Mouse (Mus musculus) CH12.LX (cell line): ENCODE data around the gene Comtd1.

Experiments
- CTCF ChIP-seq, 2 experiments: IDR thresholded peaks in 1 of 2; conservative IDR thresholded peaks in 1 of 2; 2 replicates each; pipeline ENCODE4 v1.5.1; 2011 to 2012; ENCODE audit warnings: low read depth in 2 of 2, low read length in 2 of 2, improper control_type of control experiment in 1 of 2, inconsistent platforms in 1 of 2, mild to moderate bottlenecking in 1 of 2, moderate library complexity in 1 of 2
- EP300 ChIP-seq: IDR thresholded peaks from 2 replicates; pipeline ENCODE4 v1.6.1; 2011; ENCODE audit warnings: low read length, improper control_type of control experiment
- MAFK ChIP-seq: IDR thresholded peaks from 2 replicates; pipeline ENCODE4 v1.6.1; 2011; ENCODE audit warnings: low read length, improper control_type of control experiment; ENCODE audit not compliant: insufficient replicate concordance
- USF2 ChIP-seq: conservative IDR thresholded peaks from 2 replicates; pipeline ENCODE4 v1.6.1; 2011; ENCODE audit warnings: low read depth, low read length, improper control_type of control experiment
- ZC3H11A ChIP-seq: IDR thresholded peaks from 2 replicates; pipeline ENCODE4 v1.6.1; 2012; ENCODE audit warnings: low read depth, mild to moderate bottlenecking, inconsistent platforms, low read length, improper control_type of control experiment
- ZNF384 ChIP-seq: IDR thresholded peaks from 2 replicates; pipeline ENCODE4 v1.6.1; 2012; ENCODE audit warnings: low read depth, low read length, improper control_type of control experiment, inconsistent platforms

DNA sequence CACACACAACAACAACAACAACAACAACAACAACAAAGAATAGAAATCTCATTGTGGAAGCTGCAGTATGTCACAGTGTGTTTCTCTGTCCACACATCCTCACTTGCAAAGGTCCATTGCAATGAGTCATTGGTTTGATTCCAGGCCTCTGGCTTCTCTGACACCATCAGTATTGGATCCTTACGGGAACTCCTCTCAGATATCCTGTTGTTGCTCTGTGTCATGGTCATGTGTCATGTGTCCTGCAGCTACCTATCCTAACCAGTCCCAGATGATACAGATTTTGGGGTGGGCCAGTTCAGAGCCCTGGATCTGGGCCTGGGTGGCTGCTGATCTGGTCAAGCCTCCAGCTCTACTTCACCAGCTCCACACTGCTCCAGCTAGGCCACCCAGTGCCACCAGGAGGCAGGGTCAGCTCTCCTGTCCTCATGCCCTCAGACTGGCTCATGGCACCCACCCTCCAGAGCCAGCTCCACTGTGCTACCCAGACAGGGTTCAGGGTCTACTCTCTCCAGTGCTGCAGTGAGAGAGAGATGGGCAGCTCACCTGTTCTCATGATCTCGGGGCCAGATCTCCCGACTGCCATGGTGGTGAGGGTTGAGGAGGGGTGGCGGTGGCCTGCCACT is 27.8 kb downstream of the Comtd1 start:
- TF ChIP-seq USF2 (no peak), MAFK (no peak), EP300 (no peak), ZC3H11A (no peak), ZNF384 (no peak), CTCF (conservative IDR thresholded peaks at IDR 0.05 in 1 of 2, IDR thresholded peaks at IDR 0.05 in 1 of 2; ENCODE audit: low read depth in 2 of 2, low read length in 2 of 2) (peak in 1 of 2 experiments; percentile 41; a peak in 1 of 4 replicates)
